Mouse (Mus musculus) heart, postnatal 25 days (tissue): ENCODE data around the gene Neurod6. TPM values are rescaled to one million over a fixed set of nuclear protein-coding genes. Genes with fewer than 3 reads are reported as not detected.
"Not testable (repeated sequence)": the region's sequence is repeated elsewhere in the genome, so short reads cannot be mapped to it uniquely, and the experiment has no call there.

ENCODE experiments used
- DNase-seq: peaks from one replicate; pipeline ENCODE4 v3.0.0; 2022; ENCODE audit warnings: low spot score
- intact Hi-C: fragments of 180-260 bp; cut with DNase I; formaldehyde crosslinking; loops from one replicate; pipeline ENCODE4 v1.15.1; 2025
- total RNA-seq, 2 experiments: library from RNA; stranded (reverse); gene quantifications; 2 replicates each; pipeline ENCODE4 v1.2.3; 2021

Gene Neurod6
- not detected for total RNA-seq

DNA sequence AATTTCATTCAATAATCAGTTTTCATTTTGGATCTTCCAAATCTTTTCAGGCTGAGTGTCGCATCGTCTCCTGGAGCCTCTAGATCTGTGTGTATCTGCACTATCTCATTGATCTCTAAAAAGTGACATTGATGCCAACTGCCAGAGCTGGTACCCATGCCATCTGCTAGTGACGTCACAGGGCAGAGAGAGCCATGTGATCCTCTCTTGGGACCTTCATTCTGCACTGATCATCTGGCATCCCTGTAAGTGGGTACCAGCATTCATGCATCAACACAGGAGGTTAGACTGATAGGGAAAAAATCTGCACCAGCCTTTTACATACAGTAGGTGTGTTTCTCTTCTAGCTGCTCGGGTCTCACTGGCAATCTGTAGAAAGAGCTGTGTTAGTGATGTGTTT lies at the start of gene Neurod6:
Neurod6 (minus strand) TSS at position 290 of the 400 bp plus-strand sequence.
- intact Hi-C loops: no loop called here
- no peak for DNase-seq

- no peak for DNase-seq
- intact Hi-C loops: loop anchor here (2.0 kb wide), 1 partner anchor 234 kb away; no protein-coding TSS in a partner anchor
Observed at GRCm38 (mm10) chr6:55717209-55717608, 36.1 kb upstream of the Neurod6 start.

GRCm38 (mm10) chr6:55715446-55715845 lies 34.4 kb upstream of the Neurod6 start:
- intact Hi-C loops: no loop called here
- DNase-seq: no peak

GRCm38 (mm10) chr6:55710913-55711312 lies 29.9 kb upstream of the Neurod6 start:
- DNase-seq, intact Hi-C loops: not testable (repeated sequence)

DNA sequence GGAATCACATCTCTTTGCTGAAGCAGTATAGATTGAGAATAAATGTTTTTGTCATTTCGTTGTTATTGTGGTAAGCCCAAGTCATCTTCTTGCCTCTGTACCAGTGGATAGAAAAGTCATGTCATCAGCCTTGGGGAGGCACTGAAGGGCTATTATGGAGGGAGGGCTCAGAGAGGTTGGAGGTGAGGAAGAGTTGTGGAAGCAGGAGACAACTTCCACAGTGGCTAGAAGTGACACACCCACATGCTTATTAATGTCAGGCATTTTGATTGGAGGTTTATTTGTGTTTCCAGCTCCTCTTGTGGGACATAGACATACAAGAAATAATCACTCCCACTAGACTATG lies 23.7 kb upstream of the Neurod6 start:
- DNase-seq: no peak
- intact Hi-C loops: no loop called here

DNA sequence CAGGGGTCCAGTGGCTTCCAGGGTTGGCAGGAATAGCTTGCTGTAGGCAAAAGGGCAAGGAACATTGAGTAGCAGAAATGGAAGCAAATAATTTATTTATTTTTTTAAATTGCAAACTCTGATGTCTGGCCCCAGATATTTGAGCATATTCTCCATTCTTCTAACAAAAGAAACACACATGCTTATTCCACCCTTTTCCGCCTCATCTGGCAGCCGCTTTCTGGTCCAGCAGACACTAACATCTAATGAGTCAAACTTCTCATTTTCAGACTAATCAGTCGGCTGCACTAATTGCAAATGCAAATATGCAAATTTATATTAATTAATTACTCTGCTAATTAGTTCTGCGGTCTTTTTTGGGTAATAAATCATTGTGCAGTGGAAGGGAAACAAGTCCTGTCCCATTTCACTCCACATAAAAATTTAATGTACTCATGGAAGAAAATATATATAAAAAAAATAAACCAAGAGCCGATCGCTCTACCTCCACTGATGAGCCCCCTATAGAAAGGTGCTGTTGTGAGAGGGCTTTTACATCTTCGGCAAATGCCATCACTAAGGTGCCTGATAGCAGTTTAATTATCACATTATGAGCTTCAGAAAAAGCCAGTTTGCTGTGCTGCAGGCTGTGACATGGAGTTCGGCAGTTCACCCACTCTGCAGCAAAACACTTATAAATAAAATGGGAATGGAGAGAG lies 23.1 kb upstream of the Neurod6 start:
- intact Hi-C loops: no loop called here
- no peak for DNase-seq

- no peak for DNase-seq
- intact Hi-C loops: no loop called here
Observed at GRCm38 (mm10) chr6:55700392-55701386, 19.6 kb upstream of the Neurod6 start.

DNA sequence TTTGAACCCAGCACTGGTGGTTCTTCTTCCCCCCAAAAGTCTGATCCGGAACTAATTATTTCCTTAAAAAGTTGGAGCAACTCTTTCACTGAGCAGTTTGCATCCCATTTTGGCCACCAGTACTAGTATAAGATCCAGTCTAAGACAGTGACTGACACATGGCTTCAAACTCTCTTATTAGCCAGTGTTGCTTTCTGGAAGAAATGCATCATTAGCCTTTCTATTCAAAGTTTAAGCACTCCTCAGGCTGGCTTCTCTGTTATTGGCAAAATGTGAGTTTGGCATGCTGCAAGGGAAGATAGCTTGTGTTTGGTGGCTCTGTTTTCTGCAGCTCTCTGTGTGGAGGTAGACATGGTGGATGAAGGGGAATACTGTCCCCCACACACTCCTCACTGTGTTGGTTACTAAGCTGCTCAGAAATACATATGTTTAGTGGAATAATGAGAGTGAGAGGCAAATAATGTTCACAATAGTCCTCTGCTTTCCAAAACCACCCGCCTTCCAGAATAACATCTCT lies 9.0 kb upstream of the Neurod6 start:
- intact Hi-C loops: no loop called here
- DNase-seq: no peak

GRCm38 (mm10) chr6:55683506-55683905 lies 2.4 kb upstream of the Neurod6 start:
- intact Hi-C loops: no loop called here

GRCm38 (mm10) chr6:55682886-55683285 lies 1.8 kb upstream of the Neurod6 start:
- no peak for DNase-seq
- intact Hi-C loops: no loop called here

More at GRCm38 (mm10) chr6:55683506-55683905, 2.4 kb upstream of the Neurod6 start:
- no peak for DNase-seq

- no peak for DNase-seq
- intact Hi-C loops: loop anchor here (2.0 to 5.0 kb wide), 2 partner anchors 60 to 161 kb away; no protein-coding TSS in a partner anchor
Observed at GRCm38 (mm10) chr6:55678571-55679185, 2.4 kb downstream of the Neurod6 start.

GRCm38 (mm10) chr6:55677326-55677725 lies 3.7 kb downstream of the Neurod6 start:
- intact Hi-C loops: loop anchor here (5.0 kb wide), 1 partner anchor 160 kb away; no protein-coding TSS in a partner anchor
- no peak for DNase-seq

DNA sequence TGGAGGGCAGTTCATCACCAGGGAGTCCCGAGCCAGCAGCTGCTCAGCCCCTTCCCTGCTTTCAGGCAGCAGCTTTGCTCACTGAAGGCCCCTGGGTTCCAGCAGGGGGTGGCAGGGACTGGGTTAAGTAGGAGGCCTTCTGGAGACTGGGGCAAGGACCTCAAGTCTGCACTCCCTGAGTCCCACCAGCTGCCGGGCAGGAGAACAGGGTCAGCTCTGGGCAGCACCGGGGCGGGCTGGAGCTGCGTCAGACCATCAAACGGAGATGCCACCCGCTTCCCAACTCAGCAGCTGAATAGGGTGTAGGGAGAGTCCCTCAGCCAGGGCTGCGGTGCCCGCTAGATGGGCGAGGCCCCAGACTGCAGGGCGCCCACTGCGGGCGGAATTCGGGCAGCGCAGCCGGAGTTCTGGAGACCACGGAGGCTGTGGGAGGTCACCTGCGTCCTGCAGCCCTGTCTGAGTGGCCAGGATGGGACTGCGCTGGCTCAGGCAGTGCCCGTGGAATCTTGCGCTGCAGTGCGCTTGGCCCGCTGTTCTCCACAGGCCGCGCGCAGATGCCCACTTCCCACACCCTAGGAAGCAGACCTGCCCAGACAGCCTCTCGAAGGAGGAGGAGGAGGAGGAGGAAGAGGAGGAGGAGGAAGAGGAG lies 4.3 kb downstream of the Neurod6 start:
- no peak for DNase-seq
- intact Hi-C loops: loop anchor here (5.0 kb wide), 1 partner anchor 159 kb away; no protein-coding TSS in a partner anchor

DNA sequence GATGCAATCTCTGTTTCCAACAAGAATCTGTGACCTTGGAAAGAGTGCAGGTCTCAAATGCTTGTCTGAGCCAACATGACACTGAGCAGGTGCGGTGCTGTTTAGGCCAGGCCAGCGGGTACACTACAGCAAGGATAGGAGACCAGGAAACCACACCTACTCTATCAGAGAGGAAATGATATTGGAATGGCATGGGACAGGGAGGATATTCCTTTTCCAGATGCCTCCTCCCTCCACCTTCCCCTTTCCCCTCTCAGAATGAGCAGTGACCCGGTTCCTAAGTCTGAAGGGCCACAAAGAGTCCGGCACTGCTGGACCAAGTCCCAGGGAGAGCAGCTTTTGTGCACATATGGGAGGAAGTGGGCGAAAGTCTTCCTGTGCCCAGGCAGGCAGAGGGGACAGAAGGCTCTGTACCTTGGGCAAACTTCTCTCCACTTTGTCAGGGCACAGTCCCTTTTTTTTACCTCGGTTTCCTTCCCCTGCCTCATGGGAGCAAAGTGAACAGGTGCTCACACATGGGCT lies 4.9 kb downstream of the Neurod6 start:
- no peak for DNase-seq
- intact Hi-C loops: loop anchor here (5.0 kb wide), 1 partner anchor 159 kb away; no protein-coding TSS in a partner anchor

- intact Hi-C loops: no loop called here
Observed at GRCm38 (mm10) chr6:55667801-55668200, 13.3 kb downstream of the Neurod6 start.

DNA sequence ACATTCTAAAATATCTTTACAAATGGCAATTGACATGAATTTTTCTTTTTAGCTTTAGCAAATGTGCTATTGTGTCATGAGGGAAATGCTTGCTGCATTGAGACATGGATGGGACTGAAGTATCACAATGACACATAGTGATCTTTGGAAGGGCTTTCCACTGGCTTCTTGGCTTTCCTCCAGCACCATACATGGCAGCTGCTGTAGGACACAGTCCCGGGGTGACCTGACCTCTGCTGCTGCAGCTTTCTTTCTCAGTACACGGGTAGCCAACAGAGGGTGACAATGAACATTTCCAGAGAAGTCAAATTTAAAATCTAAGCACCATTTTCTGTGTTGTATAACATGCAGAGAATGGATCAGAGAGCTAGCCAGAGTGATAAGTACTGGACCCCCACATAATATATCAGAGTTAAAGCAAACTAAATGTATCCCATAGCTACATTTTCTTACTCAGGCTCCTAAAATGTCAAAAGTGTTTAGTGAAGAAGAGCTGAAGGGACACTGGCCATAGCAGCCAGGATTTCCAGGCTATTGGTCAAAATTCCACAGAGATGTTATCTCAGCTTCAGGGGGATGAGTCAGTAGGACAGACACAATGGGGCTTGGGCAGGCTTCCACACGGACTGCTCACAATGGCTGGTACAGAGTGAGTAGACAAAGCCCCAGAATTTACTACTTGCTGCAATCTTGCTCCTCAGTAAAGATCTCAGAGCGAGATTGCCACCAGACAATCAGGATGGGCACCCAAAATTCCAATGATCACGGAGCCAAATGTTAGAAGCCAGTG lies 19.7 kb downstream of the Neurod6 start:
- no peak for DNase-seq
- intact Hi-C loops: no loop called here

More at GRCm38 (mm10) chr6:55667801-55668200, 13.3 kb downstream of the Neurod6 start:
- DNase-seq: no peak

DNA sequence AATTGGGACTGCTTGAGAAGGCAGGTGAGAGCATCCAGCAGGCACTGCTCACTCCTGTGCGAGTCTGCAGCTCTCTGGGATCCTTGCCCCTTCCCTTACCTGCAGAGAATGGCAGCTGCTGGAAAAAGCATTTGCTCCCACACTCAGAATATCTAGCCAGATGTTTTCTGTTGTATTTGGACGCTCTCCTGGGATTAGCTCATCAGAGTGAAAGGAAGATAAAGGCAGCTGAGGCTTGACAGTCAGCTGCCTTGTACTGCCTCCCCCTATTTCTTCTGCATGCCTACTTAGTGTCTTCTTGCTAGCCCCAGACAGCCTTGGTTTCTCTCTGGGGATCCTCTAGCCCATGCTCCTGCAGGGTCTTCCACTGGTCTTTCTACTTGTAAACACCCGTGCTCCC lies 31.1 kb downstream of the Neurod6 start:
- no peak for DNase-seq
- intact Hi-C loops: no loop called here

GRCm38 (mm10) chr6:55649581-55649980 lies 31.5 kb downstream of the Neurod6 start:
- intact Hi-C loops: no loop called here
- no peak for DNase-seq
